Mouse (Mus musculus): ENCODE measurements around the gene Gm37240.

Gm37240 gene

DNA sequence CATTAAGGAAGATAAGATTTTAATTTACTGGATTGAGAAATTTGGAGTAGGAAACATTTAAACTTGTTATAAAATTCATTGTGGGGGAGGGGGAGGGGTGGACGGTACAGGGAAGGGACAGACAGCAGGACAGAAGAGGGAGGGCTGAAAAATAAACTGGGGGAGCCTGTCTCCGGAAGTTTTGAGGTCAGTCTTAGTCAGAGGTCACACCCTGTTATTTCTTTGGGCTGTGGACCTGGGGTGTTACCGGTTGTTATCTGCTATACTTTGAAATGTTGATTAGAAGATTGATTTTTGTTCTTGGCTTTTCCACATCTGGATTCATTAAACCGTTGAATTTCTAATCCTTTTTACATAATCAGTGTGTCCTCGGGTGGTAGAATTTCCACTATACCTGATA is 1061.3 kb downstream of the Gm37240 start:
- no peak for DNase-seq (ENCODE audit: low read depth)

DNA sequence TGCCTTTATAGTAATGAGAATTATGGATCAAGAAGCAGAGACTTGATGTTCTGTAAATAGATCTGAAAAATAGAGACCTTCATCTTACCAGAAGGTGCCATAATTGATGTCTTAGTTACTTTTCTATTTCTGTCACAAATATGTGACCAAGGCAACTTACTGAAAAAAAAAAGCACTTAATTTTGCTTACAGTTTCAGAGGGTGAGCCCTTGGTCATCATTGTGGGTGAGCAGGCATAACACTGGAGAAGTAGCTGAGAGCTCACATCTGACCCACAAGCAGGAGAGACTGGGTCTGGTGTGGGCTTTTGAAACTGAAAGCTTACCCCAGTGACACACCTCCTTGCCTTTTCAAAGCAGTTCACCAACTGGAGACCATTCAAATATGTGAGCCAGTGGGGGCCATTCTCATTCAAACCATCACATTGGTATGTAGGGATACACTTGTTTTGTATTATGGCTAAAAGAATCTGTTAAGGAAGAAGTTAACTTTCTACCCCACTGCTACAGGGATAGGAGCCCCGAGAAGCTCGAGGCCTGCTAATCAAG is 1066.6 kb downstream of the Gm37240 start:
- DNase-seq (ENCODE audit: low read depth) = no peak

DNA sequence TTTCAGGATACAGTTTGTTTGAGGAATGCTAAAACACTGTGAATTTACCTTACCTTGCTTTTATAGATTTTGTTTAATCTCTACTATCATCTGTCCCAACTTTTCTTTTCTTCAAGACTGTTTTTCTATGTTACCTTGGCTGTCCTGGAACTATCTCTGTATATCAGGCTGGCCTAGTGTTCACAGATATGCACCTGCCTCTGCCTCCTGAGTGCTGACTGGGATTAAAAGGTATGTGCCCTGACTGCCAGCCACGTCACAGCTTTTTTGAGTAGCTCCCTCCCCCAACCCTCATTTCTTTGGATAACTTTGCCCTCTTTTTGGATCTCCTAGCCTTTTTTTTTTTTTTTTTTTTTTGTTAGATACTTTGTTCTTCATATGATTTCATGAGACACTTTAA is 1070.4 kb downstream of the Gm37240 start:
- DNase-seq (ENCODE audit: low read depth) = no peak

DNA sequence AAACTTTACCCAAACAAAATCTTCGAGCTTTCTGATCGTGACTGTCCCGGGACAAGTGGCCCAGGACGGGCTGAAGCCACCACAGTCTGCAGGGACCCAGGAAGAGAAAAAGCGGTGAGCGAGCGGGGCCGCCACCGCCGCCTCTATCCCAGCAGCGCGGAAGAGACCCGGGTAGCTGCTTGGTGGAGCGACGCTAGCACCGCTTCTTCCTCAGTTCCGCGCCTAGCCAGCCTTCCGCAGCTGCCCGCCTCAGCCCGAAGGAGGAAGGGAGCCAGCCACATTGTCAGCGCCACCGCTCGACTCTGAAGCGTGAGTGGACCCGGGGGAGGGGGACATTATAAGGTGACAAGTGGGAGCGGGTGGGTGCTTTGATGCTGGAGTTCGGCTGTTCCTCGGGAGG is 1071.9 kb downstream of the Gm37240 start:
- DNase-seq (ENCODE audit: low read depth) = no peak

DNA sequence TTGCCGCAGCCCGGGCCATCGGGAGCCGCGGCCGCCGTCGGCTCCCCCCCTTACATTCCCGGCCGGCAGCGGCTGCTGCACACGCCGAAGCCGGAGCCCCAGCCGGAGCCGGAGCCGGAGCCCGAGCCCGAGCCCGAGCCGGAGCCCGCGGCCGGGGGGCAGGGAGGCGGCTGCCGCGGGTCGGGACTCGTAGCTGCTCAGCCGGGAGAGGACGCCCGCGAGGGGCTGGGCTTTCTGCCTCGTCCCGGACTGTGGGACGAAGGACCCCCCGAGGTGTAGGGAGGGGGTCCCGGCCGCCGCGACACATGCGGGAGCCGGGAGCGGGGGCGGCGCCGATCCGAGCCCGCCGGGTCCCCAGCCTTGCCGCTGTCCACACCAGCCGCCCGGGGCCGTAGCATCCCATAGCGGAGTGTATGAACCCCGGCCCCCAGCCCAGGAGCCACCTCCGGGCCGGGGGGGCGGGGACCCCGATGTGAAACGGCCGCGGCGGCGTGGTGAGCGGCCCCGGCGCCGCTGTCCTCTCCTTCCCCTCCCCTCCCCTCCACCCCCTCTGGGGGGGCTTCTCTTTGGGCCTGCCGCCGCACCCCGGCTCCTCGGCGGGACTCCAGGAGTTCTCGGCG is 1072.4 kb downstream of the Gm37240 start, which contains the start of gene Fbxw7:
Gene Fbxw7 (plus strand): TSS at position 507 of the 620 bp plus-strand sequence.
- DNase-seq (ENCODE audit: low read depth) = no peak

DNA sequence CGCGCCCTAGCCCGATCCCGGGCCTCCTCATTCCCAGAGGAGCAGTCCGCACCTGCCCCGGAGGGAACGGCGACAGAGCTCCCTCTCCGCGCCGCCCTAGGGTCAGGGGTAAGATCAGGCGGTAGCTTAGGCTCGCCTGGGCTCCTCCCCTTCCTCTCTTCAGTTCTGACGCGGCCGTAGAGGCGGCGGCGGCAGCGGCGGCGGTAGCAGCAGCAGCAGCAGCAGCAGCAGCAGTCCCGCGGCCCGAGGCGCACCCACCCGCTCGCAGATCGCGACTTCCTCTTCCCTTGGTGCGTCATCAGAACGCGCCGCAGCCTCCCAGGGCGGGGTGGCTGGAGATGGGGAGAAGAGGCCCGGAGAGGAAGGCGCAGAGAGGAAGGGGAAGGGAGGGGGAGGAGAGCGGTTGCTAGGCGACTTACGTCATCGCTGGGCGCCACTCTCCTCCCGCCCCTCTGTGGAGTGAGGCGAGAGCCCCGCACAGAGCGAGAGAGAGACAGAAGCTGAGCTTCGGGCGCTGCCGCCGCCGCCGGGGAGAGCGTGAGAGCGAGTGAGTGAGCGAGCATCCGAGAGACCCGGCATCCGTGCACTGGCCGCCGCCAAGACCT is 1073.1 kb downstream of the Gm37240 start:
- DNase-seq (ENCODE audit: low read depth) = peak; percentile 95

DNA sequence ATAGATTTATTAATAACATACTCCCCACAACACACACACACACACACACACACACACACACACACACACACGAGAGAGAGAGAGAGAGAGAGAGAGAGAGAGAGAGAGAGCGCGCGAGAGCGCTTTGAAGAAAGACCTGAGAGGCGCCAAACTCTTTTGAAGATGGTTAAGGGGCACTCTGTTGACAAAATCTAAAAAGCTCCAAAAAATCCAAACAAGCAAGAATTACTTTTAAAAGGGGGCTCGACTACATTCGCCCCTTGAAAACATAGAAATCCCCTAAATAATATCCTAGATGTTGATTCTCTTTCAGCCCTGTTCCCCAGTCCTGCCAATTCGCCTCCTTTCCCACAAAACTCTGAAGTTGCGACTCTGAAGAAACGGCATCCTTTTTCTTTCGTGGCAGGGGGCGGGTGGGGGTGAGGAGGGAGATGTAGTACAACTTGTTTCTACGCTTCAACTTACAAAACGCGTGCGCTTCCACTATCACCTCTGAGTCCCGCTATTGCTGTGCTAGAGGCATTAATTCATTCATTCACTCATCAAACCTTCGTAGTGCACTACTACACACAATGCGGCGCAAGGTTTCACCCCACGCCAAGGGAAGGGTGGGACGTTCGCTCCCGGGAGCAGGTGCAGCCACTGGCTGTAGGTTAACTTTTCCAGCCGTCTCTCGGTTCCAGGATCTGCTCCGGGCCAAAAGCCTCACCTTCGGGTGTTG is 1073.7 kb downstream of the Gm37240 start:
- no peak for DNase-seq (ENCODE audit: low read depth)

DNA sequence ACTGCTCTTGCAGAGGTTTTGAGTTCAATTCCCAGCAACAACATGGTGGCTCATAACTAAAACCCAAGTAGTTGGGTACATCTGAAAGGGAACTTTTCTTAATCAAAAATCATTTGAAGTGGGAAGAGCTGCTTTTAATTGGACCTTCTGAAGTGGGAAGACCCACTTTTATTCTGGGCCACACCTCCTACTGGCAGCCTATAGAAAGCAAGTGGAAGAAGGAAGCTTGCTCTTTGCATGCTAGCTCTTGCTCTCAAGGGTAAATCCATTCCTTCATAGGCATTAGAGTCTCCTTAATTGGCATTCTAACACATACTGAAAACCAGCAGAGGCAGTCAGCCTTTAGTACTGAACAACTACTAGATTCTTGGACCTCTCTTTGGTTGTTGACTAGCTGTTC is 1076.5 kb downstream of the Gm37240 start:
- no peak for DNase-seq (ENCODE audit: low read depth)

DNA sequence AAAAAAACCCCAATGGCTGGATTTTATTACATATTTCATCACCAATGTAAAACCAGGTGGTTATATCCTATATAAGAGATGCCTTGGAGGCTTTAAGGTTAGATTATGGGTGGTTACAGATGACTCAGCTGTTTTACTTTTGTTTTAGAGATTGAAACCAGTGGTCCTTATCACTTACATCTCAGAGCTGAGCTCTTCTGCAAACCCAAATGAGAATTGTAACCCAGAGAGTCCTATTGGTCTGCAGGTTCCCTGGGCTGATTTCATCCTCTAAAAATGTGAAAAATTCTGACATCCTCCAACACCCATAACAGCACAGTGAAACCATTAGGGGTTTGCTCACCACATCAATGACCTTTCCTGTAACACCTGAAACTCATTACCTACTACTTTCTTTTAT is 1078.4 kb downstream of the Gm37240 start:
- DNase-seq (ENCODE audit: low read depth) = no peak

DNA sequence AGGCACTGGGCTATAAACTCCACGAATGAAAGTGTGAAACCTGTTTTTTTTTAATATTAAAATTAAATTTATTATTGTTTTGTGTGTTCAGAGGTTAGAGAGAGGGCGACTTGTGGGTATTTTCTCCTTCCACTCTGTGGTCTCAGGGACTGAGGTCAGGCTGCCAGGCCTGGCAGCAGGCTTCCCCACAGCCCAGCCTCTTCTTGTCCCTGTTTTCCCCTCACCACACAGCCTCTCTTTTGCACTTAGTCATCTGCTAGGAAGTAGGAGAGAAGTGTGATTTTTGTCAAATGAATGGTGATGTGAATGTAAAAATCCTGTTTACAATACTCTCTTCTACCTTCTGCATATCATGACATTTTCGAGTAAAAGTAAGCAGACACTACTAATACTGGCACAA is 1079.5 kb downstream of the Gm37240 start:
- no peak for DNase-seq (ENCODE audit: low read depth)

DNA sequence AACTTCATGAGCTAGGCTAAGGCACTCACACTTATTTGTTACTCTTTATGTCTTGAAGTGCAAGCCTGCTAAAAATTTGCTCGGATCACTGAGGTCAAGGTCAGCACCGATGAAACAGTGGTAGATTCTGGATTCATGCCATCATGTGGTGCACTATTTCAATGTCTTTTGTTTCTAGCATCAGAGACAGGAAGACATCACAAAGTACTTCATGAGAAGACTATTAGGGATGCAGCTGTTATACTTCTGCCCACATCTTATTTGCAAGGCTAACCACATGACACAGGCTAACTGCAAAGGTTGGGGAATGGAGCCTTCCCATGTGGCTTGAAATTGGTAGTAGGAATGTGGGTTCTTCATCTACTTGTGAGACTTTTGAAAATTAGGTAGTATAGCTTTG is 1081.1 kb downstream of the Gm37240 start:
- DNase-seq (ENCODE audit: low read depth) = no peak

DNA sequence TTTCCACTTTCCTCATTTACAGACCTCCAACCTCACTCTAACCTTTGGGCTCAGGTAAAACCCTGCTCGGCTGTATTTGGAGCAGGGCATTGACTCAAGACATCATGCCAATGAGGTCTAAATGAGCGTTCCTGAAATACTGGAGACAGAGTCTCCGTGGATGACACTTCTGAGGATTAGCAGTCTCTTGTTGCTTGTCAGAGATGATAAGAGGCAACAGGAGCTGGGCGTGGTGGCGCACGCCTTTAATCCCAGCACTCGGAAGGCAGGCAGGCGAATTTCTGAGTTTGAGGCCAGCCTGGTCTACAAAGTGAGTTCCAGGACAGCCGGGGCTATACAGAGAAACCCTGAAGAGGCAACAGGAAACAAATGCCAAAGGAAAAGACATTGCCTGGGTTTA is 1083.3 kb downstream of the Gm37240 start:
- no peak for DNase-seq (ENCODE audit: low read depth)

DNA sequence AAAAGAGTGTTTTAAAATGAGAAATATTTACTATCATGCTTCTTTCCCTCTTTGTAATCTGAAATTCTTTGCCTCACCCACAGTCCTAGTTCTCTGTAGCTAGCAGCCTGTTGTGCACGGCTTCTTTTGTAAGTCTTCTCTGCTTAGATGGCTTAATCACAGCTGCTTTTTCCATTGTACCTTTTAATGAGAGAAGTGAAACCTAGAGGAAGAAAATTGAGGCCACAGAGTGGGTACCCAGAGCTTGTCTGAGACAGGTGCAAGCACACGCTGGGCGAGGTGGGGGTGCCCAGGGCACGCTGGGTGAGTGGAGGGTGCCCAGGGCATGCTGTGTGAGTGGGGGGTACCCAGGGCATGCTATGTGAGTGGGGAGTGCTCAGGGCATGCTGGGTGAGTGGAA is 1099.4 kb downstream of the Gm37240 start:
- DNase-seq (ENCODE audit: low read depth) = no peak

DNA sequence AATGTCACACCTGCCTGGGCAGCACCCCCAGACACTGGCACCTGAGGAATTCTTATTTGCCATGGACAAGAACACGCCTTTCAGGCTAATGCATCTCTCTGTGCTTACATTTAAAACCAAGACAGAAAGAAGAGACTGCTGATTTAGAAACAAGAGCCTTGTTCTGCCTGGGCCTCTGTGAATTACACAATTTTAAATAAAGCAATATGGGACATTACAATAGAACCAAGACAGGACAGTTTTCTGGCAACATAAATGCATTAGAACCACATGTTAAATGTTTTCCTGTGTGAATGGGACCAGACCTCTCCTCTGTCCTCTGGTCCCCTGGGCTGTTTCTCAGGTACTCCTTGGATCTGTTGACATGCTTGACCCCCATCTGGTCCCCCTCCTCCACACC is 1111.2 kb downstream of the Gm37240 start:
- peak; percentile 2 for DNase-seq (ENCODE audit: low read depth)

DNA sequence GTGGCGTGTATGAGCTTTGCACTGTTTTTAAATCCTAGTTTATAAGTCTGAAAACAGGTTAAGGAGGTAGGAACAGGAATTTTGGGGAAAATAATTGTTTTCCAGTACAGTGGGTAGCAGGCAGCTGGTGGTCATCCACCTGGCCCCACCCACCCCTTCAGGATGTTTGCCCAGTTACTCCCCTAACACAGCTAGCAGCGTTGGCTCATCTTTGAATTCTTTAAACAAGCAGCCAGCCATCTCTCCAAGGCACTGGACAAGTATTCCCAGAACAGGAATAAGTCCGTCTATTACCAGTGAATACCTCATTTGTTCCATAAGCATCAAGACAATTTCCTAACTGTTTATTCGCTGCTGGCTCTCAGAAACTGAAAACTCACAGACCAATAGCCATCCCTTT is 1111.7 kb downstream of the Gm37240 start:
- peak; percentile 13 for DNase-seq (ENCODE audit: low read depth)

DNA sequence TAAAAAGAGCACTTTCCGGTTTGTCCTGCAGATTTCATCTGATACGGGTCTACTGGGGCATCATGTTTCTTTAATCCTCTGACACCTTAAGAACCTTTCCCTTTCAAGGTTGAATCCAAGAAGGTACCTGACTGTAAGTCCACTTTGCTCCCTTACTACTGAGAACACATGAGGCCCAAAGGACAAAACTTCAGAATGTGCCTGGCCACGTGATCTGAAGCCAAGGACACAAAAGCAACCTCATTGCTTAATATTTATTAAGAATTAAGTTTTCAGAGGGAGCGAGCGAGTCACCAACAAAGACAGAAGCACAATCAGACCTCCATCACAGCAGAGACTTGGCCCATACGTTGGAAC is 1112.3 kb downstream of the Gm37240 start:
- DNase-seq (ENCODE audit: low read depth) = no peak

DNA sequence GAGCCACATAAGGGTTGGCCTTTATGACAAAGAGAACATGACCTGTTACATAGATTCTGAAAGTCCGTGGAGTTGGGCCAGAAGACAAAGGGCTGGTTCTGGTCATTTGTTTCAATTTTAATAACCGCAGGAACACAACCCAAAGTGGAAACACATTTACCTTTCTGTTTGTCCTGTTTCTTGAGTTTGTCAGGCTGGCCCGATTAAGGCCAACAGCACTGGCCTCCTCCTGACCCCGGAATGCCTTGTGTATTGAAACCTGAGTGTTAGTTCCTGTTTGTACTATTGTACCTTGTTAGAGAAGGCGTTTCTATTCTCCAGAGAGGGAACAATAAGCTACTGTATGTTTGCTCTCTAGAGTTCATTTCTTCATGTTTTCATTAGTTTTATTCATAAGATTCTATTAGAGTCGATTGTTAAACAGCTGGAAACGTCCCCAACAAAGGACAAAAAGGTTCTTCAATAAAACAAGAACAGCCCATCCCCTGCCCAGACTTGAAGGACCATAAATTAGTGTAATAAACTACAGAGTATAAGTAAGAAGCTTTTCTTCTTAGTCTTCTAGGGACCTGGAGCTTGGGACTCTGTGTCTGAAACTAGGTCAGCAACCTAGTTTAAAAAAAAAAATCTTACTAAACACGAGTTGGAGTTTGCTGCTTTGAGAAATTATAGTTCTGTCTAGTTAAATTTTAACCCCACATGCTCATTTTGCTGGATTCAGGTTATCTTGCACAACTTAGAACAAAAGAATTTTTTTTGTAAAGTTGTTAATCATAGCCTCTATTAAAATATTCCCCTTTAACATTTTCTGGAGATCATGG is 1112.9 kb downstream of the Gm37240 start:
- peak; percentile 20 for DNase-seq (ENCODE audit: low read depth)

DNA sequence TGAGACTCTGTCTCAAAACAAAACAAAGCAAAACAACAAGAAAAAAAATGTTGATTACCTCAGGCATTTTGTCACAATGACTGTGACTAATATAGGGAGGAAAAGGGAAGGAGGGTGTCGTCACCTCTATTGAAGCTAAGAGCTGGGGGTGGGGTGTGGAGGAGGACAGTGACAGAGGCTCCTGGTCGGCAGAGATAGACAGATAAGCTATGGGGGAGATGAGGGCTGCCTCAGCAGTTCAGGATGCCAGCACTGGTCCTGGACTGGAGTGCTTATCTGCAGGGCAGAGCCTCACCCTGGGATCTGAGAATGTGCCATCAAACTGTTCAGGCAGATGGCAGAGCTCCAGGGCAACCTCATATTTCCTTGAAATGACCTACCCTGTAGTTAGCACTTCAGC is 1115.3 kb downstream of the Gm37240 start:
- no peak for DNase-seq (ENCODE audit: low read depth)

DNA sequence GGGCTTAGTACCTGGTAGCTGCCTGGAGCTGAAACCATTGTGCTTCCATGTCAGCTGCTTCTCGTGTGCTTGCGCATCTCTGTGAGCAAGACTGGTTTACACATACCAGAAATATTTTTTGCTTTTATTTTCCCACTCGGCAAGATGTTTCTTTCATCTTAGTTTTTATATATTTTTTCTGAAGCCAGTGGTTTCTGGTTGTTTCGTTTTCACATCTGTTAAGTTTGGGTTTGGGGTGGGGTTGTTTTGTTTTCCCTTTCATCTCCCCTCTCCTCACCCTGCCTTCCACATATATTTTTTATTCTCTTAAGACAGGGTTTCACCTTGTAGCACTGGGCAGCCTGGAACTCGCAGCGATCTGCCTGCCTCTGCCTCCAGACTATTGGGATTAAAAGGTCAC is 1116.8 kb downstream of the Gm37240 start:
- no peak for DNase-seq (ENCODE audit: low read depth)

DNA sequence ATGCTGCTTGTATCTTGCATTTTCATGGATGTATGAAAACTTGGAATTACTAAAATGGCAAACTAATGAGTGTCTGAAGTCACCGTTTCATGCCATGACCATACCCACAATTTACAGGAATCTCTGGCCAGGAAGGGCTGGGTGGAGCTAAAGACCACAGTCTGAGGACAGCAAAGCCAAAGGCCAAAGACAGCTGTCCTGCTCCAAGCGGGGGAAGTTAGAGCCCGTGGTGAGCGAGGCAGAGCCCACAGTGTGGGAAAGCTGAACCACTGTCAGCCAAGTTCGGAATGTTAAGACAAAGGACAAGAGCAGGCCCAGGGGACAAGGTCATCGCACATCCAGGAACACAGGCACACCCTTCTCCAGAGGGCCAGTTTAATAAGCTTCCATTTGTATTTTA is 1117.9 kb downstream of the Gm37240 start:
- no peak for DNase-seq (ENCODE audit: low read depth)

DNA sequence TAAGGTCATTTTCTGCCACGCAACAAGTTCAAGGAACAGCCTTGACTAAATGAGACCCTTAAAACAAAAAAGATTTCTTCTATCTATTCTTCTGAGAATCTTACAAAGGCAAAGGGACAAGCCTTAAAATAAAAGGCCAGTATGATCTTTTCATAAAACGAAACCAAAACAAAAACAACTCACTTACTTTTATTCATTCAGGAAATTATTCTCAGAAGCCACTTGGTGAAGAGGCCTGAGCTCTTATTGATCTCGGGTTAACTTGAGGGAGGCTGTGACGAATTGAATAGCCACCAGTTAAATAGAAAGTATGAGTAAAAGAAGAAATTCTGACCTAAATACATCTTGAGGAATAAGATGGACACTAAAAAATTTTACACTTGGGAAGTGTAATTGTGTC is 1118.4 kb downstream of the Gm37240 start:
- DNase-seq (ENCODE audit: low read depth) = no peak

DNA sequence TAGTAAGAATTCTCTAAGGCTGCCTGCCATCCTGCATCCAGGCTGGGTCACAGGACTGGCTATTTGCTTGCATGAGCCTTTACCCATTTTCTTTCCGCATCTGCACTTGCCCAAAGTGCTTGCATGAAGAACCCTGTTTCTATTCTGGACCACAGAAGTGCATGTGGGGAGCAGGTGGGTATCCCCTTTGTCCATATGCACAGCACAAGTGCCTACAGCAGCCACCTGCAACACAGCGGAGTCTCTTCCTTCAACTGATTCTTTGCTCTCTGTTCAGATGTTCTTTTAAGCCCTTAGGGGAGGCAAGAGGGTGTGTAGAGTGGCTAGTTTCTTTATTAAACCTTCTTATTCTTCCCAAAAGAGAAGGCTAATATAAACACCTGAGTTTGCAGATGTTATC is 1133.5 kb downstream of the Gm37240 start:
- DNase-seq (ENCODE audit: low read depth) = no peak

DNA sequence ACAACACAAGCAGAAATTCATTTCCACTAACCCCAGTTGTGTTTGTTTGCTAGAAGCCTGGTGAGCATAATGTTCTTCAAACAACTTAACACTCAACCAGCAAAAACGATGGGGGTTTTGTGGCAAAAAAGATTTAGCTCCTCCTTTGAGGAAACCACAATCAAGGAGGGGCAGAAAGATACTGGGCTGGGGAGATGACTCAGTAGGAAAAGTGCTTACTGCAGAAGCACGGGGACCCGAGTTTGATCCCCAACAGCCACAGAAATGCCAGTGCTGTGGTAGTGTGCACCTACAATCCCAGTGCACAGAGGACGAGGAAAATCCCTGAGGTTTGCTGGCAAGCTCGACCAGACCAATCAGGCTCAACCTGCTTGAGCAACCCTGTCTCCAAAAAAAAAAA is 1138.1 kb downstream of the Gm37240 start:
- no peak for DNase-seq (ENCODE audit: low read depth)

All from fibroblast of lung, adult 2 months (primary cell).